Mouse (Mus musculus): ENCODE measurements around the gene Gm9507. TPM values are rescaled to one million over a fixed set of nuclear protein-coding genes. Genes with fewer than 3 reads are reported as not detected.

Gene Gm9507
- polyA plus RNA-seq, 1 experiment from 2014 or later = not detected

- no peak for ATAC-seq
- WGBS = 69% methylated on average over 9 of the region's 9 CpGs
- Histone ChIP-seq H3K4me1 (replicated peaks; ENCODE audit: control insufficient read depth, insufficient read depth, low read length) (no peaks in the 10 kb centered on the region), H3K36me3 (ENCODE audit: control insufficient read depth, insufficient read depth) (no peaks in the 10 kb centered on the region), H3K27me3 (replicated peaks; ENCODE audit: control insufficient read depth, insufficient read depth, low read length) (no peaks in the 10 kb centered on the region), H3K27ac (ENCODE audit: low read depth, low read length) (no peak within 1 kb of the TSS), H3K4me2 (replicated peaks; ENCODE audit: low read depth) (no peak within 1 kb of the TSS), H3K4me3 (ENCODE audit: low read depth, low read length) (no peak within 1 kb of the TSS), H3K9ac (ENCODE audit: low read depth, low read length) (no peak within 1 kb of the TSS), H3K9me3 (ENCODE audit: control insufficient read depth) (no peaks in the 10 kb centered on the region)
- no peak for TF ChIP-seq CTCF (IDR thresholded peaks at IDR 0.05; ENCODE audit: low read depth)
Measured at GRCm38 (mm10) chr10:77835647-77836046, 24.0 kb upstream of the Gm9507 start, which contains the start of gene Krtap10-10. Gene Krtap10-10, plus strand, starts transcription at chr10:77835947.

GRCm38 (mm10) chr10:77826951-77827350 lies 15.3 kb upstream of the Gm9507 start, which contains the start of gene Krtap10-4:
Gene Krtap10-4, minus strand, starts transcription at chr10:77827095.
- no peak for ATAC-seq
- no peaks in the 10 kb centered on the region for H3K9me3 ChIP-seq (ENCODE audit: control insufficient read depth)
- no peak within 1 kb of the TSS for H3K27ac ChIP-seq (ENCODE audit: low read depth, low read length)
- no peak for TF ChIP-seq CTCF (IDR thresholded peaks at IDR 0.05; ENCODE audit: low read depth)
- no peak within 1 kb of the TSS for H3K9ac ChIP-seq (ENCODE audit: low read depth, low read length)
- H3K4me1 ChIP-seq (replicated peaks; ENCODE audit: control insufficient read depth, insufficient read depth, low read length) = no peaks in the 10 kb centered on the region
- H3K4me2 ChIP-seq (replicated peaks; ENCODE audit: low read depth) = no peak within 1 kb of the TSS
- H3K36me3 ChIP-seq (ENCODE audit: control insufficient read depth, insufficient read depth) = no peaks in the 10 kb centered on the region
- WGBS = 49% methylated on average over 6 of the region's 6 CpGs
- H3K4me3 ChIP-seq (ENCODE audit: low read depth, low read length) = no peak within 1 kb of the TSS
- no peaks in the 10 kb centered on the region for H3K27me3 ChIP-seq (replicated peaks; ENCODE audit: control insufficient read depth, insufficient read depth, low read length)

GRCm38 (mm10) chr10:77819203-77819602 lies 7.6 kb upstream of the Gm9507 start:
- WGBS = 45% methylated on average over 4 of the region's 4 CpGs

GRCm38 (mm10) chr10:77818523-77818922 lies 6.9 kb upstream of the Gm9507 start:
- no peak for TF ChIP-seq CTCF (IDR thresholded peaks at IDR 0.05; ENCODE audit: low read depth)
- WGBS = 95% methylated on average over 4 of the region's 4 CpGs
- no peak overlapping the region for H3K27ac ChIP-seq (ENCODE audit: low read depth, low read length)
- H3K36me3 ChIP-seq (ENCODE audit: control insufficient read depth, insufficient read depth) = no peaks in the 10 kb centered on the region
- ATAC-seq = no peak
- H3K4me3 ChIP-seq (ENCODE audit: low read depth, low read length) = no peak overlapping the region
- H3K4me2 ChIP-seq (replicated peaks; ENCODE audit: low read depth) = no peak overlapping the region
- H3K4me1 ChIP-seq (replicated peaks; ENCODE audit: control insufficient read depth, insufficient read depth, low read length) = no peaks in the 10 kb centered on the region
- no peaks in the 10 kb centered on the region for H3K27me3 ChIP-seq (replicated peaks; ENCODE audit: control insufficient read depth, insufficient read depth, low read length)
- H3K9ac ChIP-seq (ENCODE audit: low read depth, low read length) = no peak overlapping the region
- H3K9me3 ChIP-seq (ENCODE audit: control insufficient read depth) = no peaks in the 10 kb centered on the region

More at GRCm38 (mm10) chr10:77819203-77819602, 7.6 kb upstream of the Gm9507 start:
- Histone ChIP-seq H3K27me3 (replicated peaks; ENCODE audit: control insufficient read depth, insufficient read depth, low read length) (no peaks in the 10 kb centered on the region), H3K4me3 (ENCODE audit: low read depth, low read length) (no peak overlapping the region), H3K9ac (ENCODE audit: low read depth, low read length) (no peak overlapping the region), H3K4me1 (replicated peaks; ENCODE audit: control insufficient read depth, insufficient read depth, low read length) (no peaks in the 10 kb centered on the region), H3K36me3 (ENCODE audit: control insufficient read depth, insufficient read depth) (no peaks in the 10 kb centered on the region), H3K27ac (ENCODE audit: low read depth, low read length) (no peak overlapping the region), H3K4me2 (replicated peaks; ENCODE audit: low read depth) (no peak overlapping the region), H3K9me3 (ENCODE audit: control insufficient read depth) (no peaks in the 10 kb centered on the region)
- TF ChIP-seq CTCF (IDR thresholded peaks at IDR 0.05; ENCODE audit: low read depth) = no peak
- no peak for ATAC-seq

GRCm38 (mm10) chr10:77815514-77815913 lies 3.9 kb upstream of the Gm9507 start:
- ATAC-seq = no peak
- 32% methylated on average over 5 of the region's 5 CpGs for WGBS

GRCm38 (mm10) chr10:77814382-77814781 lies 2.7 kb upstream of the Gm9507 start, which contains the start of gene Gm2696:
Gene Gm2696, plus strand, starts transcription at chr10:77814682.
- no peaks in the 10 kb centered on the region for H3K36me3 ChIP-seq (ENCODE audit: control insufficient read depth, insufficient read depth)
- ATAC-seq = no peak

More at GRCm38 (mm10) chr10:77815514-77815913, 3.9 kb upstream of the Gm9507 start:
- H3K4me2 ChIP-seq (replicated peaks; ENCODE audit: low read depth) = no peak overlapping the region
- no peaks in the 10 kb centered on the region for H3K27me3 ChIP-seq (replicated peaks; ENCODE audit: control insufficient read depth, insufficient read depth, low read length)
- H3K4me3 ChIP-seq (ENCODE audit: low read depth, low read length) = no peak overlapping the region
- H3K36me3 ChIP-seq (ENCODE audit: control insufficient read depth, insufficient read depth) = no peaks in the 10 kb centered on the region
- H3K27ac ChIP-seq (ENCODE audit: low read depth, low read length) = no peak overlapping the region
- H3K9ac ChIP-seq (ENCODE audit: low read depth, low read length) = no peak overlapping the region
- peak; percentile 70 for TF ChIP-seq CTCF (IDR thresholded peaks at IDR 0.05; ENCODE audit: low read depth)
- H3K9me3 ChIP-seq (ENCODE audit: control insufficient read depth) = no peaks in the 10 kb centered on the region
- no peaks in the 10 kb centered on the region for H3K4me1 ChIP-seq (replicated peaks; ENCODE audit: control insufficient read depth, insufficient read depth, low read length)

More at GRCm38 (mm10) chr10:77814382-77814781, 2.7 kb upstream of the Gm9507 start, which contains the start of gene Gm2696:
- Histone ChIP-seq H3K27me3 (replicated peaks; ENCODE audit: control insufficient read depth, insufficient read depth, low read length) (no peaks in the 10 kb centered on the region), H3K9me3 (ENCODE audit: control insufficient read depth) (no peaks in the 10 kb centered on the region), H3K9ac (ENCODE audit: low read depth, low read length) (no peak within 1 kb of the TSS), H3K4me1 (replicated peaks; ENCODE audit: control insufficient read depth, insufficient read depth, low read length) (no peaks in the 10 kb centered on the region), H3K27ac (ENCODE audit: low read depth, low read length) (no peak within 1 kb of the TSS), H3K4me3 (ENCODE audit: low read depth, low read length) (no peak within 1 kb of the TSS), H3K4me2 (replicated peaks; ENCODE audit: low read depth) (no peak within 1 kb of the TSS)
- 37% methylated on average over 4 of the region's 4 CpGs for WGBS
- no peak for TF ChIP-seq CTCF (IDR thresholded peaks at IDR 0.05; ENCODE audit: low read depth)

Measured in intestine, postnatal 0 days (tissue).